Mouse (Mus musculus): ENCODE results near the gene Dohh.

- TF ChIP-seq POLR2A (IDR thresholded peaks at IDR 0.05; ENCODE audit: insufficient read depth, low read length) (no peak), CTCF (IDR thresholded peaks at IDR 0.05; ENCODE audit: low read depth, low read length) (no peak)
These were observed 21.8 kb upstream of the Dohh start for GRCm38 (mm10) chr10:81362336-81362949.
